7 mouse cellular contexts compared by ENCODE assay signal in the genomic region with DNA sequence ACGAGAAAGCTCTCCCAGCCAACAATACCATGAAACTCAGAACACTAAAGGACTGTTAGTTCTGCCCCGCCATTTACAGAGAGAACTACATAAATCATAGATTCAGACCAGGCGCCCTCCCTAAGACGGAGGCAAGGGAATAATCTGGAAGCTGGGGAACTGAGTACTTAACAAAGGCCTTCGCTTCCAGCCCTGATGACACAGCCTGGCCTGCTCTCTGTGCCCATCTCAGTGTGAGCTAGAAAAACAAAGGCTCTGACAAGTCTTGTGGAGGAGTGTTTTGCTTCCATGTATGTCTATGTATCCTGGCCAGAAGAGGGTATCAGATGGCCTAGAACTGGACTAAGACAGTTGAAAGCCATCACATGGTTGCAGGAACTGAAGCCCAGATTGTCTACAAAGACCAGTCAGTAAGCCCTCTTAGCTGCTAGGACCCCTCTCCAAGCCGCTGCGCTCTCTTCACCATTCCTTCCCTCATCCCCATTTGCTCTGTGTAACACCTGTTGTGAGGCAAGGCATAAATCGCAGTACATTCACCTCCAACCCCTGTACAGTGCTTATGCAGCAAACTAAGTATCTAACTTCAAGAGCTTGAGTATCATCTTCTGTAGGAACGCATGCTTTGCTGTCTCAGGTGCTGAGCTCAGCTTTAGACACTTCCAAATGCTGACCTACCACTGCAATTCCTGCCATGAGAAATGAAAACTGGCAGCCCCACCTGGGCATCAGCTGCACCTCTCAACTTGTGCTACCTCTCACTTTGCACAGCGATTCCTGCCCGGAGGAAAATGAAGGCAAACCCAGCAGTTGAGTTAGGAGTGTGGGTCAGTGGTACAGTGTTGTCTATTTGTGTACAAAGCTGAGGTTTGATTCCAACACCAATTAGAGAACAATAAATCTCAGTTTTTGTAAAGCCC. TPM values are rescaled to one million over a fixed set of nuclear protein-coding genes. Genes with fewer than 3 reads are reported as not detected.
DNase-seq lines count a peak whose midpoint lies in the region; ATAC-seq and TF ChIP-seq lines count a peak whose summit lies in the region.

No protein-coding gene starts in this region.

- peak; percentile 67 for ATAC-seq in kidney, embryonic 16.5 days (ENCODE audit: low FRiP score, low TSS enrichment)
- ATAC-seq in forebrain, embryonic 16.5 days: 0 out of 2 replicates have a peak, but pooled peaks have one; percentile 9
- no peak for ATAC-seq in intestine, embryonic 15.5 days
- no peak; the same call in 1 of the 2 replicates for ATAC-seq in neural tube, embryonic 14.5 days (ENCODE audit: low read depth)

- 0 out of 2 replicates have a peak overlapping the region, but pooled peaks have one; percentile 29 for H3K9ac ChIP-seq in kidney, embryonic 16.5 days (replicated peaks; ENCODE audit: low read length)
- H3K9ac ChIP-seq in forebrain, embryonic 16.5 days (replicated peaks; ENCODE audit: low read depth, low read length): no peak overlapping the region
- no peak overlapping the region for H3K9ac ChIP-seq in intestine, embryonic 15.5 days
- 0 out of 2 replicates have a peak overlapping the region, but pooled peaks have one; percentile 7 for H3K9ac ChIP-seq in neural tube, embryonic 14.5 days (replicated peaks; ENCODE audit: low read depth, low read length)

- H3K36me3 ChIP-seq in kidney, embryonic 16.5 days (ENCODE audit: insufficient read depth, low read length): peaks cover 20% of the 10 kb centered on the region
- H3K36me3 ChIP-seq in forebrain, embryonic 16.5 days (ENCODE audit: control insufficient read depth, insufficient read depth): peaks cover 10% of the 10 kb centered on the region
- peaks cover 18% of the 10 kb centered on the region for H3K36me3 ChIP-seq in intestine, embryonic 15.5 days
- H3K36me3 ChIP-seq in neural tube, embryonic 14.5 days (ENCODE audit: control insufficient read depth, insufficient read depth, low read length): peaks cover 6% of the 10 kb centered on the region; the same call in 1 of the 2 replicates
- peaks cover 20% of the 10 kb centered on the region for H3K36me3 ChIP-seq in thymus, adult 2 months (ENCODE audit: control insufficient read depth, insufficient read depth, low read length)

- H3K27me3 ChIP-seq in kidney, embryonic 16.5 days (ENCODE audit: insufficient read depth, low read length): no peaks in the 10 kb centered on the region
- no peaks in the 10 kb centered on the region for H3K27me3 ChIP-seq in forebrain, embryonic 16.5 days (replicated peaks; ENCODE audit: control insufficient read depth, insufficient read depth, low read length)
- H3K27me3 ChIP-seq in intestine, embryonic 15.5 days (replicated peaks): no peaks in the 10 kb centered on the region
- H3K27me3 ChIP-seq in neural tube, embryonic 14.5 days (ENCODE audit: control insufficient read depth, insufficient read depth, low read length): no peaks in the 10 kb centered on the region
- H3K27me3 ChIP-seq in thymus, adult 2 months (ENCODE audit: control insufficient read depth, insufficient read depth, low read length): no peaks in the 10 kb centered on the region

- H3K27ac ChIP-seq in kidney, embryonic 16.5 days (ENCODE audit: low read length): peak overlapping the region; percentile 67
- H3K27ac ChIP-seq in forebrain, embryonic 16.5 days (ENCODE audit: low read length): peak overlapping the region; percentile 63
- H3K27ac ChIP-seq in intestine, embryonic 15.5 days: 0 out of 2 replicates have a peak overlapping the region, but pooled peaks have one; percentile 32
- peak overlapping the region; percentile 64 for H3K27ac ChIP-seq in neural tube, embryonic 14.5 days (ENCODE audit: low read depth, low read length)
- H3K27ac ChIP-seq in thymus, adult 2 months (ENCODE audit: control insufficient read depth, insufficient read depth, low read length): no peak overlapping the region

- H3K4me1 ChIP-seq in kidney, embryonic 16.5 days (ENCODE audit: insufficient read depth, low read length): peaks cover 18% of the 10 kb centered on the region
- H3K4me1 ChIP-seq in forebrain, embryonic 16.5 days (replicated peaks; ENCODE audit: control insufficient read depth, insufficient read depth, low read length): peaks cover 21% of the 10 kb centered on the region
- H3K4me1 ChIP-seq in intestine, embryonic 15.5 days (replicated peaks): peaks cover 12% of the 10 kb centered on the region
- H3K4me1 ChIP-seq in neural tube, embryonic 14.5 days (ENCODE audit: control insufficient read depth, insufficient read depth, low read length): peaks cover 12% of the 10 kb centered on the region
- H3K4me1 ChIP-seq in thymus, adult 2 months (replicated peaks; ENCODE audit: control insufficient read depth, insufficient read depth, low read length): peaks cover 5% of the 10 kb centered on the region

- WGBS in kidney, embryonic 16.5 days: 56% methylated on average over 11 of the region's 11 CpGs
- WGBS in forebrain, embryonic 16.5 days: 83% methylated on average over 11 of the region's 11 CpGs
- 84% methylated on average over 11 of the region's 11 CpGs for WGBS in intestine, embryonic 15.5 days
- WGBS in neural tube, embryonic 14.5 days: 56% methylated on average over 11 of the region's 11 CpGs
- 97% methylated on average over 11 of the region's 11 CpGs for WGBS in thymus, adult 2 months

- DNase-seq in kidney, postnatal 25 days: no peak
- DNase-seq in cerebellum, adult 18-20 months: no peak
- DNase-seq in thymus, adult 2 months: no peak

- H3K4me2 ChIP-seq in kidney, embryonic 16.5 days (replicated peaks; ENCODE audit: low read depth, low read length): no peak overlapping the region
- no peak overlapping the region for H3K4me2 ChIP-seq in forebrain, embryonic 16.5 days (ENCODE audit: low read length)
- H3K4me2 ChIP-seq in intestine, embryonic 15.5 days (replicated peaks): no peak overlapping the region
- H3K4me2 ChIP-seq in neural tube, embryonic 14.5 days (ENCODE audit: low read depth, low read length): no peak overlapping the region

- TF ChIP-seq CTCF in thymus, adult 2 months (IDR thresholded peaks at IDR 0.05; ENCODE audit: borderline replicate concordance, control insufficient read depth, extremely low read depth, insufficient read depth, low read length, poor library complexity): no peak

- TF ChIP-seq POLR2A in thymus, adult 2 months (IDR thresholded peaks at IDR 0.05; ENCODE audit: control insufficient read depth, extremely low read depth, insufficient read depth, low read length, poor library complexity): no peak

- no peak overlapping the region for H3K4me3 ChIP-seq in kidney, embryonic 16.5 days (ENCODE audit: low read length)
- H3K4me3 ChIP-seq in forebrain, embryonic 16.5 days (replicated peaks; ENCODE audit: low read length): no peak overlapping the region
- H3K4me3 ChIP-seq in intestine, embryonic 15.5 days (replicated peaks): no peak overlapping the region
- no peak overlapping the region for H3K4me3 ChIP-seq in neural tube, embryonic 14.5 days (ENCODE audit: low read depth, low read length)
- H3K4me3 ChIP-seq in thymus, adult 2 months (ENCODE audit: control insufficient read depth, insufficient read depth, low read length): no peak overlapping the region

- no peaks in the 10 kb centered on the region for H3K9me3 ChIP-seq in kidney, embryonic 16.5 days (ENCODE audit: low read length)
- H3K9me3 ChIP-seq in forebrain, embryonic 16.5 days (ENCODE audit: control insufficient read depth, low read length): no peaks in the 10 kb centered on the region
- H3K9me3 ChIP-seq in intestine, embryonic 15.5 days: no peaks in the 10 kb centered on the region
- H3K9me3 ChIP-seq in neural tube, embryonic 14.5 days (ENCODE audit: control insufficient read depth, low read length): no peaks in the 10 kb centered on the region

RNA-seq across cellular contexts. Expression of a gene that starts 20.1 kb away (rescaled TPM):
- 45.3 and 59.0 TPM in 2 replicates for polyA plus RNA-seq in kidney, embryonic 16.5 days (2015; fragmentation: Nextera tagmentation; extraction: Ambion mirVana)
- polyA plus RNA-seq in forebrain, embryonic 16.5 days (2015; fragmentation: Nextera tagmentation; extraction: Ambion mirVana): 56.8 and 60.2 TPM in 2 replicates
- 39.3 and 46.0 TPM in 2 replicates for polyA plus RNA-seq in intestine, embryonic 15.5 days (2015; fragmentation: Nextera tagmentation; extraction: Ambion mirVana)
- polyA plus RNA-seq in neural tube, embryonic 14.5 days (2014; fragmentation: Nextera tagmentation; extraction: Ambion mirVana): 41.8 and 45.5 TPM in 2 replicates
- polyA plus RNA-seq in thymus, adult 2 months (2012; rRNA removed): 84.9 and 88.1 TPM in 2 replicates

Comparison
In these comparisons a context has a peak if more than half of its experiments do, and no peak if none do; other contexts are left out.
1. ATAC-seq: peak in kidney, embryonic 16.5 days (single experiment) and forebrain, embryonic 16.5 days (single experiment); none in intestine, embryonic 15.5 days (single experiment) and neural tube, embryonic 14.5 days (single experiment).
2. H3K9ac ChIP-seq: peak in kidney, embryonic 16.5 days (single experiment) and neural tube, embryonic 14.5 days (single experiment); none in forebrain, embryonic 16.5 days (single experiment) and intestine, embryonic 15.5 days (single experiment).